Comparison of ENCODE assay signal across 14 mouse cellular contexts in genomic region chr9:108489215-108489614, GRCm38 (mm10). TPM values are rescaled to one million over a fixed set of nuclear protein-coding genes. Genes with fewer than 3 reads are reported as not detected.
DNase-seq lines count a peak whose midpoint lies in the region; ATAC-seq and TF ChIP-seq lines count a peak whose summit lies in the region.
"Had no signal": no experiment of that assay in that cellular context is flagged by ENCODE, and none has a peak within 500 bp of the region (broad histone marks: within the 10 kb centered on the region; RNA-seq: fewer than 3 reads in every experiment).

No protein-coding gene starts in this region.

- H3K27me3 ChIP-seq in forebrain, embryonic 13.5 days: no peaks in the 10 kb centered on the region
- no peaks in the 10 kb centered on the region for H3K27me3 ChIP-seq in forebrain, embryonic 11.5 days (ENCODE audit: control insufficient read depth, insufficient read depth, low read length)
- H3K27me3 ChIP-seq in lung, embryonic 15.5 days: no peaks in the 10 kb centered on the region
- no peaks in the 10 kb centered on the region for H3K27me3 ChIP-seq in embryonic facial prominence, embryonic 12.5 days
- no peaks in the 10 kb centered on the region for H3K27me3 ChIP-seq in liver, postnatal 0 days (ENCODE audit: insufficient read depth, low read length)

- H3K4me3 ChIP-seq in forebrain, embryonic 13.5 days: no peak overlapping the region
- H3K4me3 ChIP-seq in forebrain, embryonic 11.5 days (ENCODE audit: low read depth, low read length): no peak overlapping the region
- no peak overlapping the region for H3K4me3 ChIP-seq in lung, embryonic 15.5 days
- H3K4me3 ChIP-seq in embryonic facial prominence, embryonic 12.5 days: no peak overlapping the region
- H3K4me3 ChIP-seq in liver, postnatal 0 days (ENCODE audit: low read depth, low read length): no peak overlapping the region

- intact Hi-C loops in left cerebral cortex, postnatal 36 days (cut with DNase I): no loop called here

- no peak for ATAC-seq in forebrain, embryonic 13.5 days
- no peak for ATAC-seq in forebrain, embryonic 11.5 days (replicated peaks; ENCODE audit: low FRiP score)
- ATAC-seq in lung, embryonic 15.5 days (ENCODE audit: borderline replicate concordance, extremely low read depth, low FRiP score, low TSS enrichment): no peak
- ATAC-seq in embryonic facial prominence, embryonic 12.5 days (ENCODE audit: insufficient number of reproducible peaks, insufficient read depth, low FRiP score, low TSS enrichment): no peak
- ATAC-seq in liver, postnatal 0 days: no peak
- no peak for ATAC-seq in granulocyte monocyte progenitor cell, adult 5-6 weeks (replicated peaks; ENCODE audit: poor library complexity, severe bottlenecking)

- no peak for TF ChIP-seq CTCF in liver, postnatal 0 days (IDR thresholded peaks at IDR 0.05; ENCODE audit: low read depth)

- peaks cover 69% of the 10 kb centered on the region for H3K36me3 ChIP-seq in forebrain, embryonic 13.5 days (ENCODE audit: poor library complexity, severe bottlenecking)
- H3K36me3 ChIP-seq in forebrain, embryonic 11.5 days (ENCODE audit: control insufficient read depth, insufficient read depth, low read length): peaks cover 15% of the 10 kb centered on the region
- H3K36me3 ChIP-seq in lung, embryonic 15.5 days: peaks cover 74% of the 10 kb centered on the region
- H3K36me3 ChIP-seq in embryonic facial prominence, embryonic 12.5 days: peaks cover 79% of the 10 kb centered on the region
- H3K36me3 ChIP-seq in liver, postnatal 0 days (replicated peaks; ENCODE audit: insufficient read depth, low read length): peaks cover 27% of the 10 kb centered on the region

- DNase-seq in forebrain, embryonic 11.5 days (ENCODE audit: low spot score): no peak
- no peak for DNase-seq in lung, postnatal 25 days (ENCODE audit: low spot score)
- no peak for DNase-seq in liver, postnatal 0 days
- no peak for DNase-seq in left cerebral cortex, postnatal 36 days (ENCODE audit: low spot score in 2 of 2)
- DNase-seq: B cell, adult 2 months; cerebellum, postnatal 36 days; heart, postnatal 4 days; retina, postnatal 1 day had no signal

- peak overlapping the region; percentile 97; the same call in 1 of the 2 replicates for H3K27ac ChIP-seq in forebrain, embryonic 13.5 days
- H3K27ac ChIP-seq in forebrain, embryonic 11.5 days (ENCODE audit: low read depth, low read length): no peak overlapping the region
- H3K27ac ChIP-seq in lung, embryonic 15.5 days: 0 out of 2 replicates have a peak overlapping the region, but pooled peaks have one; percentile 98
- H3K27ac ChIP-seq in embryonic facial prominence, embryonic 12.5 days: 0 out of 2 replicates have a peak overlapping the region, but pooled peaks have one; percentile 96
- H3K27ac ChIP-seq in liver, postnatal 0 days (ENCODE audit: low read depth): peak overlapping the region; percentile 99; the same call in 1 of the 2 replicates
- H3K27ac ChIP-seq: liver, embryonic 14.5 days had no signal

- TF ChIP-seq EP300 in liver, postnatal 0 days (IDR thresholded peaks at IDR 0.05; ENCODE audit: low read depth): no peak

- WGBS in forebrain, embryonic 13.5 days: 96% methylated on average over 20 of the region's 20 CpGs
- WGBS in forebrain, embryonic 11.5 days: 96% methylated on average over 20 of the region's 20 CpGs
- WGBS in lung, embryonic 15.5 days: 96% methylated on average over 20 of the region's 20 CpGs
- 95% methylated on average over 20 of the region's 20 CpGs for WGBS in embryonic facial prominence, embryonic 12.5 days
- 92% methylated on average over 20 of the region's 20 CpGs for WGBS in liver, postnatal 0 days (ENCODE audit: insufficient replicate concordance)

- H3K9ac ChIP-seq in forebrain, embryonic 13.5 days: no peak overlapping the region
- H3K9ac ChIP-seq in forebrain, embryonic 11.5 days (ENCODE audit: low read length): no peak overlapping the region; the same call in 1 of the 2 replicates
- 0 out of 2 replicates have a peak overlapping the region, but pooled peaks have one; percentile 5 for H3K9ac ChIP-seq in lung, embryonic 15.5 days
- no peak overlapping the region for H3K9ac ChIP-seq in embryonic facial prominence, embryonic 12.5 days
- H3K9ac ChIP-seq in liver, postnatal 0 days (replicated peaks): no peak overlapping the region
- H3K9ac ChIP-seq: liver, embryonic 14.5 days had no signal

- no peak overlapping the region for H3K4me2 ChIP-seq in forebrain, embryonic 13.5 days
- H3K4me2 ChIP-seq in forebrain, embryonic 11.5 days (ENCODE audit: low read depth, low read length, severe bottlenecking): no peak overlapping the region
- H3K4me2 ChIP-seq in lung, embryonic 15.5 days: no peak overlapping the region
- no peak overlapping the region for H3K4me2 ChIP-seq in embryonic facial prominence, embryonic 12.5 days (replicated peaks)
- no peak overlapping the region for H3K4me2 ChIP-seq in liver, postnatal 0 days (ENCODE audit: low read depth, low read length)

- peaks cover 25% of the 10 kb centered on the region for H3K4me1 ChIP-seq in forebrain, embryonic 13.5 days
- peaks cover 14% of the 10 kb centered on the region for H3K4me1 ChIP-seq in forebrain, embryonic 11.5 days (replicated peaks; ENCODE audit: control insufficient read depth, insufficient read depth, low read length)
- H3K4me1 ChIP-seq in lung, embryonic 15.5 days: peaks cover 22% of the 10 kb centered on the region
- H3K4me1 ChIP-seq in embryonic facial prominence, embryonic 12.5 days: peaks cover 14% of the 10 kb centered on the region
- H3K4me1 ChIP-seq in liver, postnatal 0 days (ENCODE audit: insufficient read depth): peaks cover 20% of the 10 kb centered on the region

- no peaks in the 10 kb centered on the region for H3K9me3 ChIP-seq in forebrain, embryonic 13.5 days (replicated peaks)
- H3K9me3 ChIP-seq in forebrain, embryonic 11.5 days (ENCODE audit: control insufficient read depth, low read length): no peaks in the 10 kb centered on the region
- no peaks in the 10 kb centered on the region for H3K9me3 ChIP-seq in lung, embryonic 15.5 days
- H3K9me3 ChIP-seq in embryonic facial prominence, embryonic 12.5 days: no peaks in the 10 kb centered on the region
- H3K9me3 ChIP-seq in liver, postnatal 0 days (ENCODE audit: low read length): no peaks in the 10 kb centered on the region

RNA-seq across cellular contexts. Expression of gene Usp19, which starts 1.2 kb away (rescaled TPM):
- 69.7 and 80.6 TPM in 2 replicates for polyA plus RNA-seq in forebrain, embryonic 13.5 days (2015; fragmentation: Nextera tagmentation; extraction: Ambion mirVana)
- polyA plus RNA-seq in forebrain, embryonic 11.5 days (2014; fragmentation: Nextera tagmentation; extraction: Ambion mirVana): 84.0 and 90.0 TPM in 2 replicates
- polyA plus RNA-seq in lung, embryonic 15.5 days (2015; fragmentation: Nextera tagmentation; extraction: Ambion mirVana): 61.9 and 68.5 TPM in 2 replicates
- 99.0 and 102 TPM in 2 replicates for polyA plus RNA-seq in embryonic facial prominence, embryonic 12.5 days (2016; fragmentation: Nextera tagmentation; extraction: Ambion mirVana)
- polyA plus RNA-seq in liver, postnatal 0 days (2015; fragmentation: Nextera tagmentation; extraction: Ambion mirVana): 13.8 and 17.0 TPM in 2 replicates
- total RNA-seq in left cerebral cortex, postnatal 36 days (2021): 100 to 1,000 TPM; 124 to 154 TPM
- 80.9 and 90.2 TPM in 2 replicates for total RNA-seq in granulocyte monocyte progenitor cell, adult 5-6 weeks (2014; fragmentation: Nextera tagmentation)
- total RNA-seq in granulocyte monocyte progenitor cell, adult 5-6 weeks (2017): 32.3 and 34.9 TPM in 2 replicates

RNA-seq across cellular contexts. Expression of gene Lamb2, which starts 9.7 kb away (rescaled TPM):
- polyA plus RNA-seq in forebrain, embryonic 13.5 days (2015; fragmentation: Nextera tagmentation; extraction: Ambion mirVana): 18.7 and 22.9 TPM in 2 replicates
- polyA plus RNA-seq in forebrain, embryonic 11.5 days (2014; fragmentation: Nextera tagmentation; extraction: Ambion mirVana): 31.8 and 40.9 TPM in 2 replicates
- 66.9 and 74.4 TPM in 2 replicates for polyA plus RNA-seq in lung, embryonic 15.5 days (2015; fragmentation: Nextera tagmentation; extraction: Ambion mirVana)
- polyA plus RNA-seq in embryonic facial prominence, embryonic 12.5 days (2016; fragmentation: Nextera tagmentation; extraction: Ambion mirVana): 51.3 and 58.5 TPM in 2 replicates
- 2.7 and 3.9 TPM in 2 replicates for polyA plus RNA-seq in liver, postnatal 0 days (2015; fragmentation: Nextera tagmentation; extraction: Ambion mirVana)
- 10 to 100 TPM; 22.8 to 43.1 TPM for total RNA-seq in left cerebral cortex, postnatal 36 days (2021)
- 0.38 TPM in 1 of 2 replicates, not detected in the other for total RNA-seq in granulocyte monocyte progenitor cell, adult 5-6 weeks (2014; fragmentation: Nextera tagmentation)
- total RNA-seq in granulocyte monocyte progenitor cell, adult 5-6 weeks (2017): 0.05 and 0.09 TPM in 2 replicates
- total RNA-seq: monocyte, adult 5-6 weeks had no signal

RNA-seq across cellular contexts. Expression of gene Qars, which starts 18.3 kb away (rescaled TPM):
- polyA plus RNA-seq in forebrain, embryonic 13.5 days (2015; fragmentation: Nextera tagmentation; extraction: Ambion mirVana): 80.4 and 91.2 TPM in 2 replicates
- polyA plus RNA-seq in forebrain, embryonic 11.5 days (2014; fragmentation: Nextera tagmentation; extraction: Ambion mirVana): 107 and 116 TPM in 2 replicates
- polyA plus RNA-seq in lung, embryonic 15.5 days (2015; fragmentation: Nextera tagmentation; extraction: Ambion mirVana): 89.4 and 108 TPM in 2 replicates
- 110 and 115 TPM in 2 replicates for polyA plus RNA-seq in embryonic facial prominence, embryonic 12.5 days (2016; fragmentation: Nextera tagmentation; extraction: Ambion mirVana)
- polyA plus RNA-seq in liver, postnatal 0 days (2015; fragmentation: Nextera tagmentation; extraction: Ambion mirVana): 33.0 and 33.3 TPM in 2 replicates
- 10 to 100 TPM; 73.6 to 76.9 TPM for total RNA-seq in left cerebral cortex, postnatal 36 days (2021)
- total RNA-seq in granulocyte monocyte progenitor cell, adult 5-6 weeks (2014; fragmentation: Nextera tagmentation): 252 and 261 TPM in 2 replicates
- 144 and 181 TPM in 2 replicates for total RNA-seq in granulocyte monocyte progenitor cell, adult 5-6 weeks (2017)

RNA-seq across cellular contexts. Expression of gene Qrich1, which starts 27.4 kb away (rescaled TPM):
- 132 and 144 TPM in 2 replicates for polyA plus RNA-seq in forebrain, embryonic 13.5 days (2015; fragmentation: Nextera tagmentation; extraction: Ambion mirVana)
- 174 and 183 TPM in 2 replicates for polyA plus RNA-seq in forebrain, embryonic 11.5 days (2014; fragmentation: Nextera tagmentation; extraction: Ambion mirVana)
- polyA plus RNA-seq in lung, embryonic 15.5 days (2015; fragmentation: Nextera tagmentation; extraction: Ambion mirVana): 115 and 120 TPM in 2 replicates
- polyA plus RNA-seq in embryonic facial prominence, embryonic 12.5 days (2016; fragmentation: Nextera tagmentation; extraction: Ambion mirVana): 160 TPM in 2 replicates
- polyA plus RNA-seq in liver, postnatal 0 days (2015; fragmentation: Nextera tagmentation; extraction: Ambion mirVana): 26.2 and 27.1 TPM in 2 replicates
- 100 to 1,000 TPM; 135 to 149 TPM for total RNA-seq in left cerebral cortex, postnatal 36 days (2021)
- total RNA-seq in granulocyte monocyte progenitor cell, adult 5-6 weeks (2014; fragmentation: Nextera tagmentation): 131 and 140 TPM in 2 replicates
- 119 and 145 TPM in 2 replicates for total RNA-seq in granulocyte monocyte progenitor cell, adult 5-6 weeks (2017)

RNA-seq across cellular contexts. Expression of gene Klhdc8b, which starts 27.8 kb away (rescaled TPM):
- 54.1 and 63.9 TPM in 2 replicates for polyA plus RNA-seq in forebrain, embryonic 13.5 days (2015; fragmentation: Nextera tagmentation; extraction: Ambion mirVana)
- polyA plus RNA-seq in forebrain, embryonic 11.5 days (2014; fragmentation: Nextera tagmentation; extraction: Ambion mirVana): 49.5 and 53.9 TPM in 2 replicates
- 67.2 and 75.3 TPM in 2 replicates for polyA plus RNA-seq in lung, embryonic 15.5 days (2015; fragmentation: Nextera tagmentation; extraction: Ambion mirVana)
- polyA plus RNA-seq in embryonic facial prominence, embryonic 12.5 days (2016; fragmentation: Nextera tagmentation; extraction: Ambion mirVana): 44.5 and 46.0 TPM in 2 replicates
- 8.5 and 9.1 TPM in 2 replicates for polyA plus RNA-seq in liver, postnatal 0 days (2015; fragmentation: Nextera tagmentation; extraction: Ambion mirVana)
- 10 to 100 TPM; 31.1 to 33.9 TPM for total RNA-seq in left cerebral cortex, postnatal 36 days (2021)
- 0.56 TPM in 1 of 2 replicates, not detected in the other for total RNA-seq in granulocyte monocyte progenitor cell, adult 5-6 weeks (2014; fragmentation: Nextera tagmentation)
- total RNA-seq in granulocyte monocyte progenitor cell, adult 5-6 weeks (2017): 1.2 and 5.5 TPM in 2 replicates
